Mouse (Mus musculus): Measurements from ENCODE around the gene Rin2. TPM values are rescaled to one million over a fixed set of nuclear protein-coding genes. Genes with fewer than 3 reads are reported as not detected.
A peak's percentile ranks its signal among the peaks of the same experiment; 100 is the strongest.

The Rin2 gene
- polyA plus RNA-seq, 1 experiment from 2014 or later: 26.7 TPM

GRCm38 (mm10) chr2:145810676-145811075 is 135.7 kb downstream of the Rin2 start:
- H3K27me3 ChIP-seq (ENCODE audit: insufficient read depth, low read length): no peaks in the 10 kb centered on the region
- DNase-seq (peak; percentile 53), ATAC-seq (ENCODE audit: insufficient read depth) (no peak)
- TF ChIP-seq CTCF (IDR thresholded peaks at IDR 0.05; ENCODE audit: low read depth): peak; percentile 65
- H3K9ac ChIP-seq: no peak overlapping the region
- H3K36me3 ChIP-seq (ENCODE audit: insufficient read depth): no peaks in the 10 kb centered on the region
- H3K27ac ChIP-seq (ENCODE audit: low read depth): no peak overlapping the region
- H3K4me1 ChIP-seq (ENCODE audit: insufficient read depth): no peaks in the 10 kb centered on the region
- H3K9me3 ChIP-seq (ENCODE audit: low read depth, low read length): peaks cover 5% of the 10 kb centered on the region; the same call in 1 of the 2 replicates
- no peak overlapping the region for H3K4me3 ChIP-seq (ENCODE audit: low read depth, low read length)
- WGBS: 50% methylated on average over 5 of the region's 5 CpGs
- no peak overlapping the region for H3K4me2 ChIP-seq

GRCm38 (mm10) chr2:145812818-145813217 is 137.8 kb downstream of the Rin2 start:
- Histone ChIP-seq H3K4me2 (no peak overlapping the region), H3K36me3 (ENCODE audit: insufficient read depth) (no peaks in the 10 kb centered on the region), H3K9me3 (ENCODE audit: low read depth, low read length) (peaks cover 10% of the 10 kb centered on the region), H3K27ac (ENCODE audit: low read depth) (no peak overlapping the region), H3K4me3 (ENCODE audit: low read depth, low read length) (no peak overlapping the region), H3K4me1 (ENCODE audit: insufficient read depth) (no peaks in the 10 kb centered on the region), H3K27me3 (ENCODE audit: insufficient read depth, low read length) (no peaks in the 10 kb centered on the region), H3K9ac (no peak overlapping the region)
- ATAC-seq (ENCODE audit: insufficient read depth): no peak
- TF ChIP-seq CTCF (IDR thresholded peaks at IDR 0.05; ENCODE audit: low read depth): no peak
- no peak for DNase-seq
- 82% methylated on average over 1 of the region's 1 CpGs for WGBS

GRCm38 (mm10) chr2:145817195-145817594 is 142.2 kb downstream of the Rin2 start:
- no peaks in the 10 kb centered on the region for H3K4me1 ChIP-seq (ENCODE audit: insufficient read depth)
- no peak overlapping the region for H3K27ac ChIP-seq (ENCODE audit: low read depth)
- no peaks in the 10 kb centered on the region for H3K36me3 ChIP-seq (ENCODE audit: insufficient read depth)
- H3K4me2 ChIP-seq: no peak overlapping the region
- TF ChIP-seq CTCF (IDR thresholded peaks at IDR 0.05; ENCODE audit: low read depth): no peak
- 47% methylated on average over 5 of the region's 5 CpGs for WGBS
- H3K27me3 ChIP-seq (ENCODE audit: insufficient read depth, low read length): no peaks in the 10 kb centered on the region
- H3K9ac ChIP-seq: no peak overlapping the region
- DNase-seq (no peak), ATAC-seq (ENCODE audit: insufficient read depth) (no peak)
- H3K4me3 ChIP-seq (ENCODE audit: low read depth, low read length): no peak overlapping the region
- H3K9me3 ChIP-seq (ENCODE audit: low read depth, low read length): peaks cover 10% of the 10 kb centered on the region

- no peaks in the 10 kb centered on the region for H3K27me3 ChIP-seq (ENCODE audit: insufficient read depth, low read length)
- no peak for TF ChIP-seq CTCF (IDR thresholded peaks at IDR 0.05; ENCODE audit: low read depth)
- ATAC-seq (ENCODE audit: insufficient read depth) (no peak), DNase-seq (peak; percentile 44)
- H3K36me3 ChIP-seq (ENCODE audit: insufficient read depth): no peaks in the 10 kb centered on the region
- H3K9ac ChIP-seq: no peak overlapping the region
- 62% methylated on average over 15 of the region's 15 CpGs for WGBS
- no peak overlapping the region for H3K27ac ChIP-seq (ENCODE audit: low read depth)
- no peaks in the 10 kb centered on the region for H3K4me1 ChIP-seq (ENCODE audit: insufficient read depth)
- H3K4me3 ChIP-seq (ENCODE audit: low read depth, low read length): no peak overlapping the region
- H3K4me2 ChIP-seq: peak overlapping the region; percentile 3; the same call in 1 of the 2 replicates
- no peaks in the 10 kb centered on the region for H3K9me3 ChIP-seq (ENCODE audit: low read depth, low read length)
These were observed 147.2 kb downstream of the Rin2 start for GRCm38 (mm10) chr2:145822013-145822782.

- no peak overlapping the region for H3K9ac ChIP-seq
- peak; percentile 33 for DNase-seq
- ATAC-seq (ENCODE audit: insufficient read depth): peak; percentile 56; the same call in 1 of the 2 replicates
- 70% methylated on average over 3 of the region's 3 CpGs for WGBS
- no peaks in the 10 kb centered on the region for H3K36me3 ChIP-seq (ENCODE audit: insufficient read depth)
- H3K27ac ChIP-seq (ENCODE audit: low read depth): no peak overlapping the region
- no peaks in the 10 kb centered on the region for H3K9me3 ChIP-seq (ENCODE audit: low read depth, low read length)
- TF ChIP-seq CTCF (IDR thresholded peaks at IDR 0.05; ENCODE audit: low read depth): no peak
- H3K4me2 ChIP-seq: peak overlapping the region; percentile 3; the same call in 1 of the 2 replicates
- H3K4me3 ChIP-seq (ENCODE audit: low read depth, low read length): no peak overlapping the region
- H3K4me1 ChIP-seq (ENCODE audit: insufficient read depth): no peaks in the 10 kb centered on the region
- H3K27me3 ChIP-seq (ENCODE audit: insufficient read depth, low read length): no peaks in the 10 kb centered on the region
These were observed 148.0 kb downstream of the Rin2 start for GRCm38 (mm10) chr2:145822783-145823729.

GRCm38 (mm10) chr2:145824749-145825148 is 149.7 kb downstream of the Rin2 start:
- H3K9me3 ChIP-seq (ENCODE audit: low read depth, low read length): no peaks in the 10 kb centered on the region
- DNase-seq: no peak
- no peaks in the 10 kb centered on the region for H3K27me3 ChIP-seq (ENCODE audit: insufficient read depth, low read length)
- H3K9ac ChIP-seq: no peak overlapping the region
- H3K4me1 ChIP-seq (ENCODE audit: insufficient read depth): no peaks in the 10 kb centered on the region
- no peaks in the 10 kb centered on the region for H3K36me3 ChIP-seq (ENCODE audit: insufficient read depth)
- ATAC-seq (ENCODE audit: insufficient read depth): no peak
- no peak overlapping the region for H3K4me2 ChIP-seq
- 88% methylated on average over 3 of the region's 3 CpGs for WGBS
- no peak overlapping the region for H3K4me3 ChIP-seq (ENCODE audit: low read depth, low read length)
- TF ChIP-seq CTCF (IDR thresholded peaks at IDR 0.05; ENCODE audit: low read depth): no peak
- no peak overlapping the region for H3K27ac ChIP-seq (ENCODE audit: low read depth)

- H3K36me3 ChIP-seq (ENCODE audit: insufficient read depth): no peaks in the 10 kb centered on the region
- no peaks in the 10 kb centered on the region for H3K9me3 ChIP-seq (ENCODE audit: low read depth, low read length)
- no peak overlapping the region for H3K27ac ChIP-seq (ENCODE audit: low read depth)
- DNase-seq (no peak), ATAC-seq (ENCODE audit: insufficient read depth) (no peak)
- WGBS: 95% methylated on average over 10 of the region's 10 CpGs
- H3K4me1 ChIP-seq (ENCODE audit: insufficient read depth): no peaks in the 10 kb centered on the region
- no peak overlapping the region for H3K9ac ChIP-seq
- no peak overlapping the region for H3K4me3 ChIP-seq (ENCODE audit: low read depth, low read length)
- no peak overlapping the region for H3K4me2 ChIP-seq
- TF ChIP-seq CTCF (IDR thresholded peaks at IDR 0.05; ENCODE audit: low read depth): no peak
- H3K27me3 ChIP-seq (ENCODE audit: insufficient read depth, low read length): no peaks in the 10 kb centered on the region
These were observed 150.2 kb downstream of the Rin2 start for GRCm38 (mm10) chr2:145825221-145825620.
